Mouse (Mus musculus) small intestine, adult 2 months (tissue): ENCODE measurements around the gene Lats1. TPM values are rescaled to one million over a fixed set of nuclear protein-coding genes. Genes with fewer than 3 reads are reported as not detected.
A peak's percentile ranks its signal among the peaks of the same experiment; 100 is the strongest.

Experiments
- H3K27ac ChIP-seq: fragments of 200-500 bp; 2 replicates; pipeline ENCODE4 v1.5.1; 2012; ENCODE audit warnings: low read depth, low read length, control low read depth, inconsistent platforms; ENCODE audit not compliant: insufficient read depth
- H3K27me3 ChIP-seq: fragments of 200-500 bp; 2 replicates; pipeline ENCODE4 v1.6.1; 2012; ENCODE audit warnings: mild to moderate bottlenecking, moderate library complexity, low read length, inconsistent platforms; ENCODE audit not compliant: control insufficient read depth, insufficient read depth
- H3K36me3 ChIP-seq: fragments of 200-500 bp; 2 replicates; pipeline ENCODE4 v1.6.1; 2012; ENCODE audit warnings: mild to moderate bottlenecking, low read length, control low read depth, inconsistent platforms; ENCODE audit not compliant: control insufficient read depth, insufficient read depth
- H3K4me1 ChIP-seq: fragments of 200-500 bp; 2 replicates; pipeline ENCODE4 v1.6.1; 2012; ENCODE audit warnings: low read length, inconsistent platforms, mixed read lengths; ENCODE audit not compliant: control insufficient read depth, insufficient read depth, insufficient read length
- H3K4me3 ChIP-seq: fragments of 200-500 bp; 2 replicates; pipeline ENCODE4 v1.5.1; 2012; ENCODE audit warnings: low read depth, mild to moderate bottlenecking, control low read depth, inconsistent platforms, low read length, moderate library complexity
- CTCF ChIP-seq: fragments of 200-500 bp; IDR thresholded peaks from 2 replicates; pipeline ENCODE4 v1.5.1; 2012; ENCODE audit warnings: low read depth, mild to moderate bottlenecking, control low read depth, inconsistent platforms, low read length, moderate library complexity, mixed read lengths; ENCODE audit not compliant: insufficient replicate concordance, insufficient read length; ENCODE audit errors: extremely low read depth
- POLR2A ChIP-seq: fragments of 200-500 bp; IDR thresholded peaks from 2 replicates; pipeline ENCODE4 v1.6.1; 2012; ENCODE audit warnings: low read depth, mild to moderate bottlenecking, control low read depth, inconsistent platforms, low read length, moderate library complexity
- WGBS: fragments of 180-500 bp; shearing (Covaris S2); methylation state at CpG from one replicate; pipeline ENCODE4 v1.1.7; 2018; 5-methylcytosine and 5-hydroxymethylcytosine counted together
- polyA plus RNA-seq: library from polyadenylated mRNA; depleted of rRNA; stranded (reverse); fragments of >200 nt; gene quantifications from 2 replicates; pipeline ENCODE4 v1.2.3, GENCODE M21; 2012

Lats1 gene
- polyA plus RNA-seq, 1 experiment = 9.0 TPM

DNA sequence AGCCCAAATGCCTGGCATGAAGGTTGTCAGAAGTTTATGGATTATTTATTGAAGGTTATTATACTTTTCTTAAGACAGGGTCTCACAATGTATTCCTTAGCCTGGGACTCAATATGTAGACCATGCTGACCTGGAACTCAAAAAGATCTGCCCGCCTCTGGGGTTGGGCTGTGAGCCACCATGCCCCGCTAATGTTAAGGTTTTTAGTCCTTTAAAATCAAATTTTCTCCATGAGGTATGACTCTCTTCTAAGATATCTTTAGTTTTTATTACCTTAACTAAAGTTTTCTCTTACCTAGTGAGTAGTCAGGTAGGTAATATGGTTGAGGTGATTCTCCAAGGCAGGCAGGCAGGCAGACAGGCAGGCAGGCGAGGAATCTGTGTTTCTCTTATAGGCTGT lies 1.2 kb downstream of the Lats1 start:
- no peak overlapping the region for H3K27ac ChIP-seq
- TF ChIP-seq CTCF = no peak
- TF ChIP-seq POLR2A = no peak
- 24% methylated on average over 3 of the region's 3 CpGs for WGBS
- peak overlapping the region; percentile 12; the same call in 1 of the 2 replicates for H3K4me3 ChIP-seq
- H3K4me1 ChIP-seq = peaks cover 10% of the 10 kb centered on the region
- H3K36me3 ChIP-seq = peaks cover 2% of the 10 kb centered on the region; the same call in 1 of the 2 replicates
- no peaks in the 10 kb centered on the region for H3K27me3 ChIP-seq

DNA sequence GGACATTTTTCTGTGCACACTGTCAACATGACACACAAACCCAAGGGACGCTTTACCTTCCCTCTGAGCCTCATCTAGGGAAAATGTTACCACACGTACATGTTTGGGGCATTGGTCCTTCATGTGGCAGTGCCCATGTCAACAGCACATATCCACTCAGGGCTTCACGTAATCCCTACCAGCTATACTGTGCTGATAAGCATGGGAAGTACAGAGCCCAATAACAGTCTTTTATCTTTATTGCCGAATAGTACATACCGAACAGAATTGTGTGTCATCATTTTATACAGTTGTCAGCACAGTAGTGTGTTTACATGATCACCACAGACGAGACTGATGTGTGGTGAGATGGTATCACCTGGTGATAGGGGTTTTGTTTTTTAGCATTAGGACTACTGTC lies 5.9 kb downstream of the Lats1 start:
- no peak overlapping the region for H3K27ac ChIP-seq
- TF ChIP-seq POLR2A (no peak), CTCF (no peak)
- H3K4me1 ChIP-seq = peaks cover 10% of the 10 kb centered on the region
- H3K27me3 ChIP-seq = no peaks in the 10 kb centered on the region
- H3K36me3 ChIP-seq = peaks cover 6% of the 10 kb centered on the region
- 48% methylated on average over 6 of the region's 6 CpGs for WGBS
- no peak overlapping the region for H3K4me3 ChIP-seq

DNA sequence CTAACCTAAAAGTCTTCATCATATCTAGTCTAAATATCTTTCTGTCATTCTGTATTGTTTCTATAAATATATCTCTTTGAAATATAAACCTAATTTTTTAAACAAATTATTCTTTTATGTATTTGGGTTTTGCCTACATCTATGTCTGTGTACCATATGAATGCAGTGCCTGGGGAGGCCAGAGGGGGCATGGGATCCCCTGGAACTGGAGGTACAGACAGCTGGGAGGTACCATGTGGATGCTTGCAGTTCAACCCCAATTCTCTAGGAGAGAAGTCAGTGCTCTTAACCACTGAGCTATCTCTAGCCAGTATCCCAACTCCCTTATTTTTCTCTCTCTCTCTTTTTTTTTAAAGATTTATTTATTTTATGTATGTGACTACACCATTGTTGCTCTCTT lies 14.3 kb downstream of the Lats1 start:
- Histone ChIP-seq H3K27ac (no peak overlapping the region), H3K27me3 (no peaks in the 10 kb centered on the region), H3K4me3 (no peak overlapping the region), H3K36me3 (peaks cover 64% of the 10 kb centered on the region), H3K4me1 (no peaks in the 10 kb centered on the region)
- TF ChIP-seq CTCF (no peak), POLR2A (no peak)

DNA sequence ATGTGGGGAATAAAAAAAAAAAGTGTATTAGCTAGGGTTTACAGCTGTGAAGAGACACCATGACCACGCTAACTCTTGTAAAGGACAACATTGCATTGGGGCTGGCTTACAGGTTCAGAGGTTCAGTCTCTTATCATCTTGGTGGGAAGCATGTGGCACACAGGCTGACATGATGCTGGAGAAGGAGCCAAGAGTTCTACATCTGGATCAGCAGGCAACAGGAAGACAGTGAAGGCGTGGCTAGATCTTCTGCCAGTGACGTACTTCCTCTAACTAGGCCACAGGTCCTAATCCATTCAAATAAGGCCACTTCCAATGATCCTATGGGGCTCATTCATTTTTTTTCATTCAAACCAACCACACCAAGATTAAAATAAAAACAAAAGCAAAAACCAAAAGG lies 19.1 kb downstream of the Lats1 start:
- 73% methylated on average over 3 of the region's 3 CpGs for WGBS
- H3K4me1 ChIP-seq = no peaks in the 10 kb centered on the region
- H3K27ac ChIP-seq = no peak overlapping the region
- H3K36me3 ChIP-seq = peaks cover 69% of the 10 kb centered on the region
- H3K4me3 ChIP-seq = no peak overlapping the region
- no peaks in the 10 kb centered on the region for H3K27me3 ChIP-seq
- no peak for TF ChIP-seq POLR2A
- no peak for TF ChIP-seq CTCF

DNA sequence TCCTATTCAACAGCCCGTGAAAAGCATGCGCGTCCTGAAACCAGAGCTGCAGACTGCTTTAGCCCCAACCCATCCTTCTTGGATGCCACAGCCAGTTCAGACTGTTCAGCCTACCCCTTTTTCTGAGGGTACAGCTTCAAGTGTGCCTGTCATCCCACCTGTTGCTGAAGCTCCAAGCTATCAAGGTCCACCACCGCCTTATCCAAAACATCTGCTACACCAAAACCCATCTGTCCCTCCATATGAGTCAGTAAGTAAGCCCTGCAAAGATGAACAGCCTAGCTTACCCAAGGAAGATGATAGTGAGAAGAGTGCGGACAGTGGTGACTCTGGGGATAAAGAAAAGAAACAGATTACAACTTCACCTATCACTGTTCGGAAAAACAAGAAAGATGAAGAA lies 21.6 kb downstream of the Lats1 start:
- Histone ChIP-seq H3K27ac (no peak overlapping the region), H3K36me3 (peaks cover 66% of the 10 kb centered on the region), H3K27me3 (no peaks in the 10 kb centered on the region), H3K4me1 (no peaks in the 10 kb centered on the region), H3K4me3 (no peak overlapping the region)
- WGBS = 97% methylated on average over 6 of the region's 6 CpGs
- TF ChIP-seq POLR2A (no peak), CTCF (no peak)

DNA sequence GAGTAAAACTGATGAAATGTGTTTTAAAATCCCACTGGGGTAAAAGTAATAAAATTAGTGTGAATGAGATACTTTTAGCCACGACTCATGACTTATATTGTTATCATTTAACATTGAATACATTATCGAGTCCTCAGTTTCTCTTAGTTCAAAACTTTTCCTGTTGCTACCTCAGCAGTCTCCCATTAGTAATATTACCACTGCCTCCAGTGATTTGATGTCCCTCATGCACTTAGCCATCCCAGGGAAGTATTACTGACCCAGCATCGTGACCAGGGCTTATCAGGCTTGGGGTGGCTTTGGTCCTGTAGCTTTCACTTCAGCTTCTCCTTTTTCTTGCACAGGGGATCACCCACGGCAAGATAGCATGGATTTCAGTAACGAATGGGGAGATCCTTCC lies 29.1 kb downstream of the Lats1 start:
- Histone ChIP-seq H3K4me1 (no peaks in the 10 kb centered on the region), H3K4me3 (no peak overlapping the region), H3K36me3 (peaks cover 54% of the 10 kb centered on the region), H3K27me3 (no peaks in the 10 kb centered on the region), H3K27ac (no peak overlapping the region)
- WGBS = 81% methylated on average over 5 of the region's 5 CpGs
- no peak for TF ChIP-seq POLR2A
- TF ChIP-seq CTCF = no peak

DNA sequence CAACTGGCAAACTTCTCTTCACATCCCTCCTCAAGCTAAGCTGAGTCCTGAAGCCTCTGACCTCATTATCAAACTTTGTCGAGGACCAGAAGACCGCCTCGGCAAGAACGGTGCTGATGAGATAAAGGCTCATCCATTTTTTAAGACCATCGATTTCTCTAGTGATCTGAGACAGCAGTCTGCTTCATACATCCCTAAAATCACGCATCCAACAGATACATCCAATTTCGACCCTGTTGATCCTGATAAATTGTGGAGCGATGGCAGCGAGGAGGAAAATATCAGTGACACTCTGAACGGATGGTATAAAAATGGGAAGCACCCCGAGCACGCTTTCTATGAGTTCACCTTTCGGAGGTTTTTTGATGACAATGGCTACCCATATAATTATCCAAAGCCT lies 31.5 kb downstream of the Lats1 start:
- Histone ChIP-seq H3K4me1 (no peaks in the 10 kb centered on the region), H3K36me3 (peaks cover 46% of the 10 kb centered on the region), H3K27me3 (no peaks in the 10 kb centered on the region), H3K4me3 (no peak overlapping the region), H3K27ac (no peak overlapping the region)
- WGBS = 92% methylated on average over 13 of the region's 13 CpGs
- no peak for TF ChIP-seq CTCF
- no peak for TF ChIP-seq POLR2A

DNA sequence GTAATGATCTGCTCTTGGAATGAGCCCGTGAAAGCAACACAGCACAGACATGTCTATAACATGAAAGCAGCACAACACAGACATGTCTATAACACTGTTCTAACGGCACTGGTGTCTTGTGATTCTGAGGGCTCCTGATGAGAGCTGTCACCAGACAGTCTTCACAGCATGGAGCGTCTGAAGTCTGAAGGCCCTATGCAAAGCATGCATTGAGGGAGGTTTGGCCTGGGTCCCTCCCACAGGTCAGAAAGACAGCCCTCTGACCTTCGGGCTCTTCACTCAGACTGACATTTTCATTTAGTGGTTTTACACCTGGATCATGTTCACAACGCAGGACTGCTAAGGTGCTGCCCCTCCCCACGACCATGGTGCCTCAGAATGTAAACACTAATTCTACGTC lies 34.0 kb downstream of the Lats1 start:
- H3K27ac ChIP-seq = no peak overlapping the region
- WGBS = 65% methylated on average over 7 of the region's 7 CpGs
- H3K4me1 ChIP-seq = no peaks in the 10 kb centered on the region
- TF ChIP-seq CTCF (no peak), POLR2A (no peak)
- no peak overlapping the region for H3K4me3 ChIP-seq
- H3K36me3 ChIP-seq = peaks cover 38% of the 10 kb centered on the region
- H3K27me3 ChIP-seq = no peaks in the 10 kb centered on the region
